Mouse (Mus musculus) central nervous system, embryonic 14 days (tissue): ENCODE data around the gene Snupn. TPM values are rescaled to one million over a fixed set of nuclear protein-coding genes. Genes with fewer than 3 reads are reported as not detected.

Experiments used
- polyA plus RNA-seq: library from polyadenylated mRNA; depleted of rRNA; stranded (reverse); fragments of >200 nt; gene quantifications from 2 replicates; pipeline ENCODE4 v1.2.3, GENCODE M21; 2012; rRNA removed

Gene Snupn
- 15.6 and 18.2 TPM in 2 replicates for polyA plus RNA-seq

DNA sequence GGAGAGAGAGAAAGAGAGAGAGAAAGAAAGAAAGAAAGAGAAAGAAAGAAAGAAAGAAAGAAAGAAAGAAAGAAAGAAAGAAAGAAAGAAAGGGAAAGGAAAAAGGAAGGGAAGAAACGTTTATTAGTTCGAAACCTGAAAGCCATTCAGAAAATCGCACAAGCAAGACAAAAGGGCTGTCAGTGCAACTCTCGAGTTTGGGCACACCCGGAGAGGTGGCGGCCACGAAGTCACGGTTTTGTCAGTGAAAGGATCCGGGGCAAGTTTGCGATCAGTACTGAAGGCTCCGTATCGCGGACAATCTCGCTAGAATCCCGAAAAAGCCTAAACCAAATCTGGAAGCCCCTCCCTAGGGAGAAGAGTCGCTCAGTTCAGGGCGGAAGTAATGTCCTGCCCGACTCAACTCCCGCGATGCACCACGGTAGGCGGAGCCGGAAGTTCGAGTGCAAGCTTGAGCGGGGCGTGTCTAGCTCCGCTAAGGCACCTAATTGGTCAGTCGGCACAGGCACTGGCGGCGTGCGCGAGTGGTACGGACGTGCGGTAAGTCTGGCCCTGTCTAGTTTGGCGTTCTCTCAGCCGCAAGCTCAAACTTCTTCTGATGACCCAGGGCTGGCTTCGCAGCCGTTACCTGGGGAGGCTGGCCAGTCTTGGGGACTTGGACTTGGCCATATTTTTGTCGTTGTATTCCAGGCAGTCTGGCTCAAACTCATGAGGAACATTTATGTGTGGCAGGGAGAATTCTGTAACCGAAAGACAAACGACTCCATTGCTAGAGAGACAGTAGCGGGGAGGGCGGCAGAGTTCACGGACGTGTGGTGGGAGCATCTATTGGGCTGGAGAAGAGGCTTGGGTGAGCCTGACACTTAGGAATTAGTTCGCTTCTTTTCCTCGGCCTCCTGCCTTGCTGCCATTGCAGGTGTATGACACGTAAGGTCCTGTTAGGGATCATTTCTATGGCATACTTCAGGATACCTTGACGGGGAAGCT lies at the start of gene Snupn:
Gene Snupn (plus strand): TSS at position 465 of the 987 bp plus-strand sequence.

DNA sequence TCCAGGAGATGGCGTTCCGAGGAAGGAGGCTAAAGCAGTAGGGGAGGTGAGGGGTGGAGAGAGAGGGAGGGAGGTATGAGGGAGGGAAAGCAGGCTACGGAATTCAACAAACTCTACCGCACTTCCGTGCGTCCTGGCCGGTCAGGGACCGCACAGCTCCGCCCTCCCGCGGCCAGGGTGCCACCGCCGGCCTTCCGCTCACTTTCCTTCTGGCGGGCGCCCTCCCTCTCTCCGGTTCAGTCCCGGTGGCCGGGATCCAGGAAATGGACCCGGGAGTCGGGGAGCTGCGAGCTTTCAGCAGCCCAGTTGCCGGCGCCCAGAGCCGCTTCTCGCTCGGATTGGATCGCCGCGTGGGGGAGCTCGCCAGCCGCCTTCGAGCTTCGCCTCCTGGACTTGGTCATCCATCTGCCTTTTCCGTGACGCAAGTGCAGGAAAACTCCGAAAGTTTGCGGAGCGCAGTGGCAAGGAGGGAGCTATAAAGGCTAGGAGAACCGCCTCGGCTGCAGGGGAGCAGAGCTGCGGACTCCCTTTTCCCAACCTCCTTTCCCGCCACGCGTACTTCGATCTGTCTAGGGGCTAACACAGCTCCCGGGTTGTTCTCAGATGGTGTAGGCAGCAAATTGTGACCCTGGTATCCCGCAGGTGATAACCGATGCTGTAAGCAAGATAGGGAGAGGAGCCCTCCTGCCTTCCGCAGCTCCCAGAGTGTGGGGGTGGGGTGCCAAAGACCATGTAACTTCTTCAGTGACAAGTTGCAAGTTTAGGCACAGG lies 22.5 kb upstream of the Snupn start, which contains the start of gene Snx33:
Gene Snx33 (minus strand): TSS at position 331 of the 771 bp plus-strand sequence.

GRCm38 (mm10) chr9:56937223-56938160 lies 13.2 kb upstream of the Snupn start, which contains the start of gene Imp3:
Gene Imp3 (plus strand): TSS chr9:56937475.

GRCm38 (mm10) chr9:56994286-56995197 lies 43.9 kb downstream of the Snupn start, which contains the start of gene Ptpn9:
Gene Ptpn9 (plus strand): TSS chr9:56994923.

Other genes with a start within 250 kb of the Snupn start
- 104 and 119 TPM in 2 replicates for gene Lingo1, start 154.4 kb upstream of the Snupn start, polyA plus RNA-seq
- gene Odf3l1, start 86.2 kb upstream of the Snupn start, polyA plus RNA-seq, result 0.06 and 0.48 TPM in 2 replicates
- 4.4 and 14.3 TPM in 2 replicates for gene Cspg4, start 85.8 kb upstream of the Snupn start, polyA plus RNA-seq
- gene Snx33, start 22.5 kb upstream of the Snupn start, polyA plus RNA-seq, result 3.4 and 4.2 TPM in 2 replicates
- 140 and 156 TPM in 2 replicates for gene Imp3, start 13.4 kb upstream of the Snupn start, polyA plus RNA-seq
- 39.2 and 39.8 TPM in 2 replicates for gene Ptpn9, start 44.0 kb downstream of the Snupn start, polyA plus RNA-seq
- gene Sin3a, start 121.2 kb downstream of the Snupn start, polyA plus RNA-seq, result 64.2 and 70.6 TPM in 2 replicates
- gene Man2c1, start 179.8 kb downstream of the Snupn start, polyA plus RNA-seq, result 173 and 203 TPM in 2 replicates
- gene Neil1, start 197.4 kb downstream of the Snupn start, polyA plus RNA-seq, result 13.5 and 13.6 TPM in 2 replicates
- 235 and 255 TPM in 2 replicates for gene Commd4, start 207.5 kb downstream of the Snupn start, polyA plus RNA-seq